Mouse (Mus musculus) midbrain, embryonic 13.5 days (tissue): ENCODE data around the gene Tmem50a. TPM values are rescaled to one million over a fixed set of nuclear protein-coding genes. Genes with fewer than 3 reads are reported as not detected.
"Not testable (repeated sequence)": the region's sequence is repeated elsewhere in the genome, so short reads cannot be mapped to it uniquely, and the experiment has no call there.

ENCODE experiments used
- ATAC-seq: fragments of 200-750 bp; cut with Nextera tagmentation; 2 replicates; pipeline ENCODE4 v1.8.0; 2017; ENCODE audit warnings: mild to moderate bottlenecking, moderate TSS enrichment, moderate library complexity
- H3K27ac ChIP-seq: fragments of 300-500 bp; sonication (generic); 2 replicates; pipeline ENCODE4 v1.5.1; 2015; ENCODE audit warnings: inconsistent platforms, mild to moderate bottlenecking, moderate library complexity
- H3K27me3 ChIP-seq: fragments of 300-500 bp; sonication (generic); 2 replicates; pipeline ENCODE4 v1.6.1; 2015; ENCODE audit warnings: mild to moderate bottlenecking, inconsistent platforms
- H3K36me3 ChIP-seq: fragments of 300-500 bp; sonication (generic); 2 replicates; pipeline ENCODE4 v1.6.1; 2015; ENCODE audit warnings: mild to moderate bottlenecking, inconsistent platforms
- H3K4me1 ChIP-seq: fragments of 300-500 bp; sonication (generic); replicated peaks from 2 replicates; pipeline ENCODE4 v1.6.1; 2015; ENCODE audit warnings: inconsistent platforms
- H3K4me2 ChIP-seq: fragments of 300-500 bp; sonication (generic); replicated peaks from 2 replicates; pipeline ENCODE4 v1.6.1; 2015; ENCODE audit warnings: moderate library complexity, mild to moderate bottlenecking, inconsistent platforms
- H3K4me3 ChIP-seq: fragments of 300-500 bp; sonication (generic); replicated peaks from 2 replicates; pipeline ENCODE4 v1.5.1; 2015; ENCODE audit warnings: mild to moderate bottlenecking, inconsistent platforms
- H3K9ac ChIP-seq: fragments of 300-500 bp; sonication (generic); replicated peaks from 2 replicates; pipeline ENCODE4 v1.6.1; 2015; ENCODE audit warnings: mild to moderate bottlenecking, inconsistent platforms
- H3K9me3 ChIP-seq: fragments of 300-500 bp; sonication (generic); 2 replicates; pipeline ENCODE4 v1.6.1; 2016; ENCODE audit warnings: mild to moderate bottlenecking, inconsistent platforms
- WGBS: fragments of 180-500 bp; shearing (Covaris S2); methylation state at CpG from one replicate; pipeline ENCODE4 v1.1.7; 2015; 5-methylcytosine and 5-hydroxymethylcytosine counted together
- polyA plus RNA-seq: library from polyadenylated mRNA; unstranded; fragments of >200 nt; fragmentation: Nextera tagmentation; extraction: Ambion mirVana; gene quantifications from 2 replicates; pipeline ENCODE4 v1.2.1, GENCODE M21; 2015

The Tmem50a gene
- polyA plus RNA-seq, 1 experiment from 2014 or later, result 203 TPM

DNA sequence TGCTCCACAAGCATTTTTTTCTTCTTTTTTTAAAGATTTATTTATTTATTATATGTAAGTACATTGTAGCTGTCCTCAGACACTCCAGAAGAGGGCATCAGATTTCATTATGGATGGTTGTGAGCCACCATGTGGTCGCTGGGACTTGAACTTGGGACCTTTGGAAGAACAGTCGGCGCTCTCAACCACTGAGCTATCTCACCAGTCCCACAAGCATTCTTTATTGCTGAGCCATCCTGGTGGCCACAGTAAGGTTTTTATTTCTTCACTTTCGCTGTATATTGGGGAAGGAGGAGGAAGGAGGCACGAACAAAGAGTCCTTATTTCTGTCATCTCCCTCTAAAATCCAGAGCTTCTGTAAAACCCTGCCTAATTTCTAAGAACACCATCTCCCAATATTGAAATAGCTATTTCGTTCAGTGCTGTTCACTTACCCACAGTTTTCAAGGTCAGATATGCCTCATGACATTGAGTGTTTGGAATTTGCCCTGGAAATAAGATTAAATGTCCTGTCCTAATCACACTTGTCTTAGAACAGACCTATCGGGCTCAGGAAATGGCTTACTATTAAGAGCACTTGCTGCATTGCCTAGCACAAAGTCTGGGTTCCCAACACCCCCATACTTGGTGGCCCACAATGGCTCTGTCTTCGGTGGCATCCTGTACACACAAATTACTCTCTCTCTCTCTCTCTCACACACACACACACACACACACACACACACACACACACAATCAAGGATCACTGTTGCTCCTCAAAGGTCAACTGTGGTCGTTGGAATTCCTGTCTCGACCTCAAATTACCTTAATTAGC lies 7.5 kb upstream of the Tmem50a start:
- H3K4me3 ChIP-seq, result peak overlapping the region; percentile 96
- no peaks in the 10 kb centered on the region for H3K9me3 ChIP-seq
- peak overlapping the region; percentile 80 for H3K27ac ChIP-seq
- peak overlapping the region; percentile 68 for H3K9ac ChIP-seq
- 65% methylated on average over 10 of the region's 10 CpGs for WGBS
- peaks cover 22% of the 10 kb centered on the region for H3K36me3 ChIP-seq
- 0 out of 2 replicates have a peak, but pooled peaks have one; percentile 3 for ATAC-seq
- peak overlapping the region; percentile 96 for H3K4me2 ChIP-seq
- no peaks in the 10 kb centered on the region for H3K27me3 ChIP-seq
- peaks cover 30% of the 10 kb centered on the region for H3K4me1 ChIP-seq

DNA sequence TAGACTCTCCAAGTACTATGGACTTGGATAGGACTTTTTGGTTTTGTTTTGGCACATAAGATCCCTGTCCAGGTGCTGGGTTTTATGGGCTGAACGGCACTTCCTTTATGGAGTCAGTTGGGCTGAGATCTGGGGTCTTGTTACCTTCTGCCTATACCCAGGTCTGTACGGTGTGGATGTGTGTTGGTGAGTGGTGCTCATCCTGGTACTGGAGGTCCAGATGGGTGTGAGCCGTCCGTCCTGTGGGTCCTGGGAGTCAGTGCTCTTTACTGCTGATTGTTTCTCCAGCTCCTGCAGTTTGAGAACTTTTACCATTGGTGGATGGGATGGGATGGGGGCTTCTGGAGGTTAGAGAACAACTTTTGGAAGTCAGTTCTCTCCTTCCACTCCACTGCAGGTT lies 6.9 kb upstream of the Tmem50a start:
- no peak overlapping the region for H3K27ac ChIP-seq
- H3K36me3 ChIP-seq, result peaks cover 16% of the 10 kb centered on the region
- no peak overlapping the region for H3K4me2 ChIP-seq
- H3K27me3 ChIP-seq, result no peaks in the 10 kb centered on the region
- 98% methylated on average over 4 of the region's 4 CpGs for WGBS
- no peak for ATAC-seq
- no peaks in the 10 kb centered on the region for H3K9me3 ChIP-seq
- H3K4me3 ChIP-seq, result no peak overlapping the region
- H3K9ac ChIP-seq, result no peak overlapping the region
- peaks cover 27% of the 10 kb centered on the region for H3K4me1 ChIP-seq

DNA sequence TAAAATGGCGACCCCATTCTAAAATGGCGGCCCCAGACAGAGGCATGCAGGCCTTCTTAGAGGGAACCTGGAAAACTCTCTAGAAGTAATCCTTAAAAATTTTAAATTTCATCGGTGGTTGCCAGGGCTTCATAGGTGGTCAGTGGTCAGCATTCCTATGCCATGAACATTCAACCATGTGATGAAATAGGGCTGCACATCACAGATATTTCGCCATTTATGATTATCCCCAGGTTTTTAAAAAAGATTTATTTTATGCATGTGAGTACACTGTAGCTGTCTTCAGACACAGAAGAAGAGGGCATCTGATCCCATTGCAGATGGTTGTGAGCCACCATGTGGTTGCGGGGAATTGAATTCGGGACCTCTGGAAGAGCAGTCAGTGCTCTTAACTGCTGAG lies 5.8 kb upstream of the Tmem50a start:
- ATAC-seq, result no peak
- Histone ChIP-seq H3K36me3 (peaks cover 6% of the 10 kb centered on the region), H3K4me2 (no peak overlapping the region), H3K4me1 (peaks cover 19% of the 10 kb centered on the region), H3K9ac (no peak overlapping the region), H3K9me3 (no peaks in the 10 kb centered on the region), H3K4me3 (no peak overlapping the region), H3K27ac (no peak overlapping the region), H3K27me3 (no peaks in the 10 kb centered on the region)
- 95% methylated on average over 6 of the region's 6 CpGs for WGBS

DNA sequence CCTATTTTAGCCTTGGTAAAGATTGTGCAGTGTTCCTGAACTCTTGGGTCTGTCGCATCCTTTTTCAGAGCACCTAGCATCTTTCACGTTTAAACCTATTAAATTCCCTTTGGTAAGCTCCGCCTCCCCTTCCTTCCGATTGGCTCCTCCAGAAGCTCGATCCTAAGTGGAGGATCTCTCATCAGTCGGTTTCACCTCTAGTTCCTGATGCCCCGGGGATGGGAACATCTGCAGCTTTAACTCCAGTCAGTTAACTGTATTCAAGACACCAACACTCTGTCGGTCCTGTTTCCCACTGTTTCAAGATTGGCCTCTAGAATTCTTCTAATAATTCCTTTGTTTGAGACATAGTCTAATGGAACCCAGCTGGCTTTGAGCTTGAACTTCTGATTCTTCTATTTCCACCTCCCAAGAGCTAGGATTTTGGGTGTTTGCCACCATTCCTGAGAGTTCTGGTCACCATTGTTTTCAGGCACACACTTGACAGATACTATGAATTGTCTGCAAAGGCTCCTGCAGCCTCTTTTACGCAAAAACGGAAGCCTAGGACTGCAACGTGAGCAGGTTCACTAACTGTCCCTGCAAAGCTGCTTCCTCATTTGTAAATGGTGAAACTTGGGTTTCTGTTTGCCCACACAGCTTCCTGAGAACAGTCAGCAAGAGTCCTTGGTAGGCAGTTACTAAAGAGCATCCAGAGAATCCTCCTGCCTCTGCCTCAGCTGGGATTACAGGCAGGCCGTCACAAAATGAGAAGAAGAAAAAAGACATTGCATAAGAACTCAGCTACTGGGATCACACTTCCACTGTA lies 5.1 kb upstream of the Tmem50a start:
- H3K9me3 ChIP-seq, result no peaks in the 10 kb centered on the region
- H3K36me3 ChIP-seq, result no peaks in the 10 kb centered on the region
- no peak overlapping the region for H3K4me2 ChIP-seq
- peaks cover 15% of the 10 kb centered on the region for H3K4me1 ChIP-seq
- no peak for ATAC-seq
- WGBS, result 44% methylated on average over 12 of the region's 12 CpGs
- no peaks in the 10 kb centered on the region for H3K27me3 ChIP-seq
- no peak overlapping the region for H3K9ac ChIP-seq
- no peak overlapping the region for H3K4me3 ChIP-seq
- H3K27ac ChIP-seq, result no peak overlapping the region

DNA sequence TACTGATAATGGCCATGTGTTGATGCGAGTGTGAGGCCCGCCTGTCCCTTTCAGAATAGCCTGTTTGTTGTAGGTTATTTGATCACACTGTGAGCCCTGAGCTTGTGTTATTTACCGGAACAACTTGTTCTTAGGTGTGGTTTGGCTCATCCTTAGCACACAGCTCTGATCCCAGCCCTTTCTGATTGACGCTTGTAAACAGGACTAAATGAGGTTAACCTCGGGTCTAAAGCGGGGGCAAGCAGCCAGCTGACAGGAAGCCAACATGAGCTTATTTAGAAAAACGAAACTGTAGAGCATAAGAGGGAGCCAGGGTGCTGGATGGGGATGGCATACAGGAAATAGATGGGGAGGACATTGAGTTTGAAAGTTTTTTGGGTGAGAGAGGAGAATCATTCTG lies 3.6 kb upstream of the Tmem50a start:
- Histone ChIP-seq H3K9me3 (no peaks in the 10 kb centered on the region), H3K4me1 (peaks cover 19% of the 10 kb centered on the region), H3K9ac (no peak overlapping the region), H3K27me3 (no peaks in the 10 kb centered on the region), H3K27ac (no peak overlapping the region), H3K36me3 (no peaks in the 10 kb centered on the region), H3K4me3 (no peak overlapping the region), H3K4me2 (no peak overlapping the region)
- WGBS, result 80% methylated on average over 7 of the region's 7 CpGs
- ATAC-seq, result no peak

DNA sequence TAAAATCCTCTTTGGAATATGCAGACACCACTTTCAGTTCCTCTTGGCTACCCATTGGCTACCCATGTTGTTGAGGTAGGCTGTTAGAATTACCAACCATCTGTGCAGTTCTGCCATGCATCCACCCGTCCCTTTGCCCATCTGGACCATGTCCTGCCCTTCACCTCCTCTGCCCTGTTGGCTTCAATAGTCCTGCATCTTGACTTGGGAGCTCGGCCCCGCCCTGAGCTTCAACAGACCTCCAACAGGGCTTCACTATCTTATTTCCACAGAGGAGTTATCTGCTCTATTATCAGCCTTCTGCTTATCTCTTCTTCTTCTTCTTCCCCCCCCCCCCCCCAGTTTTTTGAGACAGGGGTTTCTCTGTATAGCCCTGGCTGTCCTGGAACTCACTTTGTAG lies 2.4 kb upstream of the Tmem50a start:
- ATAC-seq, result no peak
- Histone ChIP-seq H3K4me1 (peaks cover 19% of the 10 kb centered on the region), H3K9me3 (no peaks in the 10 kb centered on the region), H3K27me3 (no peaks in the 10 kb centered on the region), H3K27ac (no peak overlapping the region), H3K36me3 (0 out of 2 replicates have a peak, but pooled peaks cover 1% of the 10 kb centered on the region), H3K4me3 (no peak overlapping the region), H3K9ac (no peak overlapping the region), H3K4me2 (no peak overlapping the region)
- WGBS, result 79% methylated on average over 3 of the region's 3 CpGs

DNA sequence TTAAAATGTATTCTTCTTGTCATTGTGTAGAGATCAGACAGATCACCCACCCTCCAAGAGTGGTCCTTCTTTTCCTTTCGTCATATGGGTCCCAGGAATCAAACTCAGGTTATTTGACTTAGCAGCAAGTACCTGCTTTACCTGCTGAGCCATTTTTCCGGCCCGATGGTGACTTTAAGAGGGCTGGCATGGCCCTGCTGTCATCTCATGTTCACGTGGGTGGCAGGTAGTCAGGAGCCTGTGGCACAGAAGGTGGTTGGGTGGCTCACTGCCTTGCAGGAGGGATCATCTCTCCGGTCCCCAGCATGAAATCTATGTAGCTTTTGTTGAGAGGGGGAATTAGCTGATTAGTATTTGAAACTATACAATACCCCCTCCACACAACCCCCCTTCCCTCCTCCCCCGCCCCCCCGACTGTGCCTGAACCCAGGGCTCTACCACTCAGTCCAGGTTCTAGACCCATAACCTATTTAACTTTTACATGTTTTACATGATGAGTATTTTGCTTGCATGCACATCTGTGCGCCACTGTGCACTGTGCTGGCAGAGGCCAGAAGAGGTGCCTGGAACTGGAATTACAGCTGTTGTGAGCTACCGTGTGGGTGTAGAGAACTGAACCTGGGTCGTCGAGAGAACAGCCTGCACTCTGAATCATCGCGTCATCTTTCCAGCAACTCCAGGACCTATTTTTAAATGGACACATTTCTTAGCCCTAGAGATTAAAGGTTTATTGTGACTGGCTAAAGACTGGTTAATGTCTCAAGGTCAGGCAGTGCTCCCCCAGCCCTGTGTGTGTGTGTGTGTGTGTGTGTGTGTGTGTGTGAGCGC lies 613 bp upstream of the Tmem50a start:
- H3K4me2 ChIP-seq, result peak overlapping the region; percentile 75
- ATAC-seq, result peak; percentile 55

DNA sequence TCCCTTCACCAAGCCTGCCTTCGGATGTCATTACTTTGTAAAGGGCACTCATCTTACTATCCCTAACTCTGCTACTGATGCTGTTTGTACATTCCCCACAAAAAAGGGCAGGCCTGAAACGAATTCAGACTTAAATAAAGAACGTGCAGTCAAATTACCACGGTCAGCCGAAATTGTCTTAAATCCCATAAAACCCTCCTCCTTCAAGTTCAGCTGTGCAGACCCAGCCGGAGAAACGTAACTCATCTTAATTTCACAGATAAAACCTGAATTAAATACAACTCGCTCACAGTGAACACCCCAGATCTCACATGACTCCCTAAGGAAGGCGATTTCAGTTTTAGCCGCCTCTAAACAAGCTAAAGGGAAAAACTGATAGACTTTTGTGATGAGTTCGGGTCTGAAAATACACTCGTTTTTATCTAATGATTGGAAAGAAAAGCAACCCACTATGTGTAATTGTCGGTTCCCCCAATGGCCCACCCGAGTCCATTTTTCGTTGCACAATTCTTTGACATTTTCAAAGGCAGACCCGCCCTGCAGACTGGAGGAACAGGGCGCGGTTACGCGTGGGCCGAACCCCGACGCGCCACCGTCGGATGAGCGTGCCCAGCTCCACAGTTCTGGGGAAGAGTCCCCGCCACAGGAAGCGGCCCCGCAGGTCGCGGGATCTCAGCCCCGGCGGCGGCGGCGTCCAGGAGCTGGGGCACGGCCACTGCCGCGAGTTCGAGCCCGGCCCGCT lies 531 bp downstream of the Tmem50a start:
- Histone ChIP-seq H3K27ac (peak overlapping the region; percentile 87), H3K27me3 (no peaks in the 10 kb centered on the region), H3K4me3 (peak overlapping the region; percentile 94), H3K4me1 (peaks cover 18% of the 10 kb centered on the region), H3K36me3 (peaks cover 18% of the 10 kb centered on the region), H3K4me2 (peak overlapping the region; percentile 75), H3K9ac (peak overlapping the region; percentile 94), H3K9me3 (no peaks in the 10 kb centered on the region)
- WGBS, result 1% methylated on average over 43 of the region's 43 CpGs
- ATAC-seq, result peak; percentile 81

More for the DNA sequence above, 613 bp upstream of the Tmem50a start:
- peaks cover 12% of the 10 kb centered on the region for H3K36me3 ChIP-seq
- peak overlapping the region; percentile 94 for H3K9ac ChIP-seq
- WGBS, result 64% methylated on average over 14 of the region's 14 CpGs
- H3K4me3 ChIP-seq, result peak overlapping the region; percentile 94
- H3K27ac ChIP-seq, result peak overlapping the region; percentile 87
- no peaks in the 10 kb centered on the region for H3K27me3 ChIP-seq
- peaks cover 18% of the 10 kb centered on the region for H3K4me1 ChIP-seq
- no peaks in the 10 kb centered on the region for H3K9me3 ChIP-seq

DNA sequence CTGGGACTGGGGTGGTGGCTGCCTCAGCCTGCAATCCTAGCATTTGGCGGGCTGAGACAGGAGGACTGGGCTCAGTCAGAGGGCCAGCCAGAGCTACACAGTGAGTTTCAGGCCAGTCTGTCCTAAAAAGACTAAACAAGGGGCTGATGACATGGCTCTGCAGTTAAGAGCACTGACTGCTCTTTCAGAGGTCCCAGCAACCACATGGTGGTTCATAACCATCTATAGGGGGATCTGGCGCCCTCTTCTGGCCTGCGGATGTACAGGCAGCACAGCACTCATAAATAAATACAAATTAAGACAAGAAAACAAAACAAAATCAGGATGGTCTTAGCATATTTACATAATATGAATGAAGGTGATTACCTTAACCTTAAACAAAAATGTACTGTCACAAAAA lies 1.4 kb downstream of the Tmem50a start:
- H3K27ac ChIP-seq, result no peak overlapping the region
- H3K9ac ChIP-seq, result peak overlapping the region; percentile 28; the same call in 1 of the 2 replicates
- WGBS, result 26% methylated on average over 3 of the region's 3 CpGs
- peak overlapping the region; percentile 75 for H3K4me2 ChIP-seq
- peaks cover 27% of the 10 kb centered on the region for H3K36me3 ChIP-seq
- H3K4me1 ChIP-seq, result peaks cover 18% of the 10 kb centered on the region
- no peaks in the 10 kb centered on the region for H3K27me3 ChIP-seq
- H3K4me3 ChIP-seq, result peak overlapping the region; percentile 94
- no peak for ATAC-seq
- H3K9me3 ChIP-seq, result no peaks in the 10 kb centered on the region

DNA sequence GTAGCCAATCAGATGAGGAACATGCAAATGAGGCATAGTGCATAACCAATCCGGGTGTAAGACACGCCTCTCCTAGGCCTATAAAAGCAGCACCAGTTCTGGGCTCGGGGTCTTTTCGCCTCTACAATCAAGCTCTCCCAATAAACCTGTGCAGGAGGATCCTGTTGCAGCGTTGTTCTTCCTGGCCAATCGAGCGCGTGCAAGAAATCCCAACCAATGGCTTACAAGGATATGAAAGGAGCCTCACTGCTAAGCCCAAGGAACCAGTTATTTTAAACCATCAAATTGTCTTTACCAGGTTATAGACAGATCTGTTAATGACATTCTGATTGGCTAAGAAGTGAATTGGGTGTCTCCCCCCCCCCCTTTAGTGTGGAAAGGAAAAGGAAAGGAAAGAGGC lies 3.4 kb downstream of the Tmem50a start:
- peaks cover 47% of the 10 kb centered on the region for H3K36me3 ChIP-seq
- WGBS, result 99% methylated on average over 7 of the region's 8 CpGs
- not testable (repeated sequence) for H3K9me3 ChIP-seq, ATAC-seq, H3K9ac ChIP-seq, H3K4me2 ChIP-seq, H3K4me3 ChIP-seq, H3K27me3 ChIP-seq, H3K27ac ChIP-seq
- peaks cover 18% of the 10 kb centered on the region for H3K4me1 ChIP-seq

DNA sequence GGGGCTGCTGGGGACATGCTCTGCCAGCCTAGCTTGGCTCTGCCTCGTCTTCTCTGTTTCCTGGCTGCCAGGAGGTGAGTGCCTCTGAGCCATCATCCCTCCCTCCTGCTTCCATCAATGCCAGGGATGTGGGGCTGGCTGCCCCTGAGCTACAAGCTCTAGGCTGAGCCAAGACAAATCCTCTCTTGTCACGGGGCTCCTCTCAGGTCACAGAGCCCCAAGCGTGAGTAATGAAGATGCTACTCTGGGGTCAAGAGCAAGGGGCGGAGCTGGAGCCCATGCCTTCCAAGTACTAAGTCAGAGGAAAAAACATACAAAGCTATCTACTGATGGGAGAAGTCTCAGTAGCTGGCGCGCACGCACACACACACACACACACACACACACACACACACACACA lies 11.8 kb downstream of the Tmem50a start:
- no peak for ATAC-seq
- Histone ChIP-seq H3K27me3 (no peaks in the 10 kb centered on the region), H3K9ac (no peak overlapping the region), H3K4me1 (no peaks in the 10 kb centered on the region), H3K9me3 (no peaks in the 10 kb centered on the region), H3K27ac (no peak overlapping the region), H3K36me3 (peaks cover 99% of the 10 kb centered on the region), H3K4me2 (no peak overlapping the region), H3K4me3 (no peak overlapping the region)
- 56% methylated on average over 4 of the region's 7 CpGs for WGBS
